Mouse (Mus musculus) ES-Bruce4 (cell line): Measurements from ENCODE around the gene Hspa8.
A peak's percentile ranks its signal among the peaks of the same experiment; 100 is the strongest.

ENCODE experiments used
- EP300 ChIP-seq: IDR thresholded peaks from 2 replicates; pipeline ENCODE4 v1.6.1; 2011; ENCODE audit warnings: low read depth, low read length; ENCODE audit not compliant: insufficient read depth
- POLR2A ChIP-seq: IDR thresholded peaks from one replicate; pipeline ENCODE4 v1.8.1; 2011; ENCODE audit warnings: low read length; ENCODE audit not compliant: insufficient read depth

DNA sequence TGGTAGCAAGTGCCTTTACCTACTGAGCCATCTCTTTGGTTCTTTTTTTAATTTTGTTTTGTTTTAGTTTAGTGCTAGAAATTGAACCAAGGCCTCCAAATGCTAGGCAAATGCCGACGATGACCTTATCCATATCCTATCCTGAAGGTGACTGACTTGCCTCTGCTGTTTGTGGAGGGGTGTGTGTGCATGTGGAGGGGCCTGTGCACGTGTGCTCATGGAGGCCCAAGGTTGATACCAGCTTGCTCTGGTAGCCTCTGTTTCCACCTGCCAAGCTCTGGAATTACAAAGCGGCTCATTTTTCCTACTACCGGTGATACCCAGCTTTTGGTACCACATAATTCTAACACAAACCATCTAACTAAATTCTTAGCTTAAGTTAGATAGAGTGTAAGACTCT is 7.2 kb upstream of the Hspa8 start:
- TF ChIP-seq POLR2A (no peak), EP300 (0 out of 2 replicates have a peak, but pooled peaks have one; percentile 41)
